Mouse (Mus musculus) cerebellum, postnatal 10 days (tissue): ENCODE data around the gene Homer3.

Experiments
- DNase-seq, 2 experiments: peaks; one replicate each; pipeline ENCODE4 v3.0.0; 2021; ENCODE audit warnings: mixed read lengths in 2 of 2

Homer3 gene

GRCm38 (mm10) chr8:70282603-70283135 is at the start of gene Homer3:
Gene Homer3, plus strand, starts transcription at chr8:70282827.
- DNase-seq: peak; percentile 91 to 93

- no peak for DNase-seq
Measured at GRCm38 (mm10) chr8:70233606-70234005, 49.0 kb upstream of the Homer3 start.

GRCm38 (mm10) chr8:70234080-70234780 is 48.4 kb upstream of the Homer3 start, which contains the start of the genes Sugp2 and Armc6:
Gene Sugp2, plus strand, starts transcription at chr8:70234226.
Gene Armc6, minus strand, starts transcription at chr8:70234466.
- DNase-seq: peak; percentile 94 to 97

- no peak for DNase-seq
Measured at GRCm38 (mm10) chr8:70234781-70235128, 47.9 kb upstream of the Homer3 start.

GRCm38 (mm10) chr8:70237842-70238241 is 44.8 kb upstream of the Homer3 start:
- no peak for DNase-seq

- no peak for DNase-seq
Measured at GRCm38 (mm10) chr8:70240642-70241041, 42.0 kb upstream of the Homer3 start.

GRCm38 (mm10) chr8:70246622-70247021 is 36.0 kb upstream of the Homer3 start:
- DNase-seq: no peak

GRCm38 (mm10) chr8:70247841-70248240 is 34.8 kb upstream of the Homer3 start:
- peak; percentile 46 to 62 for DNase-seq

- DNase-seq: no peak
Measured at GRCm38 (mm10) chr8:70254628-70255027, 28.0 kb upstream of the Homer3 start.

GRCm38 (mm10) chr8:70257456-70257855 is 25.2 kb upstream of the Homer3 start:
- peak in 1 of 2 experiments; percentile 35 for DNase-seq

- DNase-seq: no peak
Measured at GRCm38 (mm10) chr8:70258600-70258999, 24.0 kb upstream of the Homer3 start.

- no peak for DNase-seq
Measured at GRCm38 (mm10) chr8:70259043-70259442, 23.6 kb upstream of the Homer3 start.

GRCm38 (mm10) chr8:70267674-70268073 is 15.0 kb upstream of the Homer3 start:
- no peak for DNase-seq

- DNase-seq: peak; percentile 29 to 44
Measured at GRCm38 (mm10) chr8:70268311-70268710, 14.3 kb upstream of the Homer3 start.

GRCm38 (mm10) chr8:70268799-70269565 is 13.6 kb upstream of the Homer3 start:
- DNase-seq: peak; percentile 52 to 57

- DNase-seq: no peak
Measured at GRCm38 (mm10) chr8:70272949-70273348, 9.7 kb upstream of the Homer3 start.

GRCm38 (mm10) chr8:70274350-70274749 is 8.3 kb upstream of the Homer3 start:
- DNase-seq: no peak

- DNase-seq: no peak
Measured at GRCm38 (mm10) chr8:70276476-70276875, 6.2 kb upstream of the Homer3 start.

- no peak for DNase-seq
Measured at GRCm38 (mm10) chr8:70278175-70278574, 4.5 kb upstream of the Homer3 start.

GRCm38 (mm10) chr8:70279266-70279665 is 3.4 kb upstream of the Homer3 start:
- DNase-seq: no peak

GRCm38 (mm10) chr8:70281001-70281400 is 1.6 kb upstream of the Homer3 start:
- no peak for DNase-seq

GRCm38 (mm10) chr8:70283136-70284077 is 780 bp downstream of the Homer3 start:
- DNase-seq: peak; percentile 64 to 65

GRCm38 (mm10) chr8:70284421-70284820 is 1.8 kb downstream of the Homer3 start:
- DNase-seq: no peak
